Mouse (Mus musculus) left cerebral cortex, adult 18-20 months (tissue): Measurements from ENCODE around the gene Zfp335. TPM values are rescaled to one million over a fixed set of nuclear protein-coding genes. Genes with fewer than 3 reads are reported as not detected.

ENCODE experiments used
- DNase-seq, 2 experiments: peaks; one replicate each; pipeline ENCODE4 v3.0.0; 2021 to 2022; ENCODE audit warnings: low spot score in 2 of 2, mixed read lengths in 1 of 2
- long read RNA-seq, 2 experiments: library from polyadenylated mRNA; stranded (forward); transcript quantifications; one replicate each; pipeline ENCODE4 v2.0.0; 2021
- total RNA-seq, 2 experiments: library from RNA; stranded (reverse); gene quantifications; 2 replicates each; pipeline ENCODE4 v1.2.3; 2021

Zfp335 gene
- total RNA-seq, result 10 to 100 TPM; 25.0 to 25.1 TPM
- long read RNA-seq, experiment 1, full-length matches to known transcripts, result 6 of 38 reads
- long read RNA-seq, experiment 1, partial matches to known transcripts, result 16 of 38 reads
- long read RNA-seq, experiment 1, other reads (novel, unspliced or antisense), result 16 of 38 reads
- long read RNA-seq, experiment 2, full-length matches to known transcripts, result 2 of 18 reads
- long read RNA-seq, experiment 2, partial matches to known transcripts, result 9 of 18 reads
- long read RNA-seq, experiment 2, other reads (novel, unspliced or antisense), result 7 of 18 reads

DNA sequence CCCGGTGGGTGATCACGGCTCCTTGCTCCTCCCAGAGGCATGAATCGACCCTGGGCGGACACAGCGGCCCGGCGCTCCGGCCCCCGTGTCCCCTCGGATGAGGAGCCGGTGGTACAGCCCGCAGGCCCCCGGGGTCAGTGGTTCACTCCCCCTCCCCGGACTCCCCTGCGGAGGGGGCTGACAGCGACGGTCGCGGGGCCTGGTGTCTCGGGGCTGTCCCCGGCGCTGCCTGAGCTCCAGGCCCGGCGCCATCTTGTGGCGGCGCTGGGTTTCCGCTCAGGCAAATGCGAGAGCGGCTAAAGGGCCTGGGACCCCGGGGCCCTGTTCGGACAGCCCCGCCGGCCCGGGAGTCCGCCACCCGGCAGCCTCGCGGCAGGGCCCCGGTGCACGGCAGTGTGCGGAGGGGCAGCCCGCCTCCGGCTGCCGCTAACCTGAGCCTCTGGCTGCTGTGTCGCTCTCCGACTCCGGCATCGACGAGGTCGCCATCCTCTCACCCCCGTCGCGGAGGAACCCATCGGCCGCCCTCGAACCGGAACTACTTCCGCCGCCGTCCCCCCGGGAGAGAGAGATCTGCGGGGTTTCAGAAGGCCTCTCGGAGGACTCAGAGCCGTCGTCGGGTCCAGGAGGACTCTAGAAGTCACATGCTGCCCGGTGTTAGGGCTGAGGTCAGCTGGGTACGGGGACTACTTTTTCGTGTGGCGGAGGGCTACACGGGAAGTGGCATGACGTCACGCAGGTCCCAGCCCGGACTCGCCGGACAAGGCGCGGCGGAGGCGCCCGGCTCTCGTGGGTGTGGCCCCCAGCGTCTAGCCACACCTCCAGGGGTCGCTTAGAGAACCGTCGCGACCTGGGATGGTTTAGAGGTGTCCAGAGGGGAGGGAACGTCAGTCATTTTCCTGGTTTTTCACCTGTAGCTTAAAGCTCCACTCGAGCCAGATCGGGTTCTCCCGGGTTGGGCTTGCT is at the start of gene Zfp335:
Gene Zfp335 (minus strand): TSS at position 672 of the 963 bp plus-strand sequence.
- DNase-seq, result peak; percentile 85 to 93

DNA sequence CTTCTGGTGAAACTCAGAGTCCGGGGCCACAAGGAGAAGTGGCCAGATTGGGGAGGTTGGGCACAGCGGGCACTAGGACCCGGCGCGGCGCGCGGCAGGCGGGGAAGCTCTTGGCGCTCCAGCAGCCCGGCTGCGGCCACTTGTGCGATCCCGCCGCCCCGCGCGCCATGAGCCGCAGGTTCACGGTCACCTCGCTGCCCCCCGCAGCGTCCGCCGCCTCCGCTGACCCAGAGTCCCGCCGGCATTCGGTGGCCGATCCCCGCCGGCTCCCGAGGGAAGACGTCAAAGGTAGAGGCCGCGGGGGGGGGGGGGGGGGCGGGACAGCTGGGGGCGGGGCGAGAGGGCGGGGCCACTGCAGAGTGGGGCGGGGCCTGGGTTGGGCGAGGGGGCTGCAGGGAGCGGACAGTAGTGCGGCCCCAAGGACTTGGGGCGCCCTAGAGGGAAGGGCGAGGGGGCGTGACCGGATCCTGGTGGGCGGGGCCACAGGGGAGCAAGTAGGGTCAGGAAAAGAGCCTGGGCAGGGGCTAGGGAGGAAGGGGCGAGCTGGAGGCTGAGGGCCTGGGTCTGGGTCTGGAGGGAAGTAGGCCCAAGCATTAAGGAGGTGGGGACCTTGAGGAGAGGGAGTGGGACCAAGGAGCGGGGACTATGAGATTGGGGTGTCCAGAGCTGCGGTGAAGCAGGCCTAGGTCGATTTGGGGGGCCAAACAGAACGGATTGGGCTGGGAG is 49.3 kb upstream of the Zfp335 start, which contains the start of gene Slc12a5:
Gene Slc12a5 (plus strand): TSS at position 87 of the 726 bp plus-strand sequence.
- peak; percentile 72 to 79 for DNase-seq

- DNase-seq, result no peak
Observed at GRCm38 (mm10) chr2:164957548-164958315, 46.2 kb upstream of the Zfp335 start.

DNA sequence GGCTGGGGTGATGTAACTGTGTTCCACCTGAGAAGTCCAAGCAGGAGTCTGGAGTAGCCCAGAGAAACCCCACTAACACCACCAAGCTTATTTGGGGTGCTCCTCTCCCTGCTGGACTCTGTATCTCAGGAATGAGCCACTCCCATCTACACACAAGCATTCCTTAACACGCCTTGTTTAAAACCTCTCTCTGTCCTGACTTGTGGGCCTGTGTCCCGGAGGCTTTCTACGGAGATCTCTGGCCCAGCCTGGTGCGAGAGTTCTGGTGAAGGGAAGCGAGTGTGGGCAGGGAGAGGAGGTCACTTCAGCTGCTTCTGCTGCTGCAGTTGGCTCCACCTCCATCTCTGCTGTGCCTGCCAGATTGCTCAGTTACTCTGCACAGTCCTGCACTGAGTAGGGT is 44.6 kb upstream of the Zfp335 start:
- no peak for DNase-seq

DNA sequence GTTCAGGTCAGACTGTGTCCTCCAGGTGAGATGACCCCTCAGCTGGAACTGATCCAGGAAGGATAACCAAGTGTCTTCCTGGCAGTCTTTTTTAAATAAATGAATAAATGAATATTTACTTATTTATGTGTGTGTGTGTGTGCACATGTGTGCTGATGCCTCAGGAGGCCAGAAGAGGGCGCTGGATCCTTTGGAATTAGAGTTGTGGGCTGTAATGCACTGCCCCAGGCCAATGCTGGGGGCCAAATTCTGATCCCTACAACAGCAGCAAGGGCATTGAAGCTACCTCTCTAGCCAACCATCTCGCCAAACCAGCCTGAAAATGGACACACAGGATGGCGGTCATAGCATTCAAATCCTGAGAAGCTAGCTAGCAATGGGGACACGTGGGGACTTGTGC is 44.2 kb upstream of the Zfp335 start:
- no peak for DNase-seq

- DNase-seq, result peak; percentile 88 to 90
Observed at GRCm38 (mm10) chr2:164953224-164953623, 41.7 kb upstream of the Zfp335 start.

GRCm38 (mm10) chr2:164952448-164952847 is 40.9 kb upstream of the Zfp335 start:
- no peak for DNase-seq

DNA sequence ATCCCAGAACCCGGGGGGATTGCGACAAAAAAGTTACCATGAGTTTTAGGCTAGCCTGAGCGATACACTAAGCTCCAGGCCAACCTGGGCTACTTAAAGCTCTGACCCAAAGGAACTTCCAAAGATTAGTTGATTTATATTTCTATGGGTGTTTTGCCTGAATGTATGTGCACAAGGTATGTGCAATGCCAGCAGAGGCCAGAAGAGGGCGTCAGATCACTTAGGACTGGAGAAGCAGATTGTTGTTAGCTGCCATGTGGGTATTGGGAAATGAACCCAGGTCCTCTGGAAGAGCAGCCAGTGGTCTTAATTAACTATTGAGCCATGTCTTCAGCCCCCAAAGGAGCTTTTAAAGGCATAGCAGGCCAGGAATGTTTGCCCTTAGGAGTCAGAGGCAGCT is 40.2 kb upstream of the Zfp335 start:
- no peak for DNase-seq

GRCm38 (mm10) chr2:164950501-164950900 is 38.9 kb upstream of the Zfp335 start:
- no peak for DNase-seq

DNA sequence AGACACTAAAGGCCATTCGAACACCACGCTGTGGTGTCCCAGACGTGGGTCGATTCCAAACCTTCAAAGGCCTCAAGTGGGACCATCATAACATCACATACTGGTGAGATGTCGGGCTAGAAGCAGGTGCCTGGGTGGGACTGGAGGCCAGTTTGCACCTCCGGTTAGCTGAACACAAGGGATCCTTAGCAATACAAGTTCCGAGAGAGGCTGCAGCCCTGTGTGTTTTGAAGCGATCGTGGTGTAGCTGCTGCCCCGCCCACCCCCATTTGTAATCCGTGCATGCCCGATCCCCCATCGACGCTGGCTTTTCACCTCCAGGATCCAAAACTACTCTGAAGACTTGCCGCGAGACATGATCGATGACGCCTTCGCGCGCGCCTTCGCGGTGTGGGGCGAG is 37.4 kb upstream of the Zfp335 start:
- no peak for DNase-seq

DNA sequence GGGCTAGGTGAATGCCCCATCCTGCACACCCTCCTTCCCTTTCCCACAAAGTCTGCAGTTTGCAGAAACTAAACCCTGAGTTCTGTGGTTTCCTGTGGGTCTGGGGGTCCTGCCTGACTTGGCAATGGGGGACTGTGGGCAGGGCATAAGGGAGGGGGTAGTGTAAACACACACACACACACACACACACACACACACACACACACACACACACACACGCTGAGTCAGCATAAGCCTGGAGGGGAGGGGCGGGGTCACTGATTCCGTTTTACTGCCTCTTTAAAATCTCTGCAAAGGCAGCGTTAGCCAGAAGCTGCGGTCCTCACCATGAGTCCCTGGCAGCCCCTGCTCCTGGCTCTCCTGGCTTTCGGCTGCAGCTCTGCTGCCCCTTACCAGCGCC is 36.4 kb upstream of the Zfp335 start:
- no peak for DNase-seq

- DNase-seq, result no peak
Observed at GRCm38 (mm10) chr2:164947506-164947905, 35.9 kb upstream of the Zfp335 start.

GRCm38 (mm10) chr2:164942692-164943290 is 31.2 kb upstream of the Zfp335 start:
- DNase-seq, result no peak

DNA sequence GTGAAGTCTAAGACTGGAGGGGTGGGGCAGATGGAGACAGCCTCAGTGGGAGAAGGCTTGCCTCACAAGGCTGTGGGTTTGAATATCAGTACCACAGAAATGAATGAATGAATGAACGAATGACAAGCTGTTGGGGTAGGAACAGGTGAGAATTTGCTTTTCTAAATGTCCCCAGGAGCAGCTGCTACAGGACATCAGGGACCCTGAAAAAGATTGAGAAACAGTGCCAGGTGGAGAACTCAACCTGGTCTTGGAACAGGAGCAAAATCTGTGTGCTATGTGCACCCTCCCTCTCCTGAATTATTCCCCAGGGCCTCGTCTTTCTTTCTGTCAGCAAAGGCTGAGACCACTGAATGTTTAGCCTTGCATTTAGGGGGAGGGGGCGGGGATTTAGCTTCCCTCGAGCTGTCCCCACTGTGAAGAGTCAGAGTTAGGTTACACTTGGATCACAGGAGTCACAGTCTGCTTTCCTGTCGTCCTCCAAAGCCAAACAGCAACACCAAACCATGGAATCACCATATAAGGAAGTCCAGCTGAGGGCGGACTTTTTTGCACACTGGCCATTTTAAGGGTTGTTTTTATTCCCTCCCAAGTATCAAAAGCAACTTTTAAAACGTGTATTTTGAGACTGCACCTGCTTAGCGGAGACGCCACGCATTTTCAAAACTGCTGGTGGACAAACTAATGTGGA is 28.7 kb upstream of the Zfp335 start, which contains the start of gene Mmp9:
Gene Mmp9 (plus strand): TSS at position 641 of the 691 bp plus-strand sequence.
- no peak for DNase-seq

DNA sequence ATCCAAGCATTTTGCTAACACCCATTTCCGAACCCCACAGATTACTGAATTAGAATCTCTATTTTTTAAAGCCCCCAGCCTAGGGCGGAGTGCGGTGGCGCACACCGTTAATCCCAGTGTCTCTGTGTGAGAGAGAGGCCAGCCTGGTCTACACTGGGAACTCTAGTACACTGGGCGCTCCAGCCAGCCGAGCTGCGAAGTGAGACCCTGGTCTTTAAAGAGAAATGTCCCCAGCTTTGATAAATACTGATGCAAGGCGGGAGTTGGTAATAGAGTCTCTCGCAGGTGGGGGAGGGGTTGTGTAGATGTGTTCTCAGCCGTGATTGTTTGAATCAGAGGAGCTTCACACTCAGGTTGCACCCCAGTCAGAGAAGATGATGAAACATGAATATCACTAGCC is 27.5 kb upstream of the Zfp335 start:
- peak in 1 of 2 experiments; percentile 24 for DNase-seq

- peak; percentile 43 to 76 for DNase-seq
Observed at GRCm38 (mm10) chr2:164938146-164939091, 26.9 kb upstream of the Zfp335 start.

DNA sequence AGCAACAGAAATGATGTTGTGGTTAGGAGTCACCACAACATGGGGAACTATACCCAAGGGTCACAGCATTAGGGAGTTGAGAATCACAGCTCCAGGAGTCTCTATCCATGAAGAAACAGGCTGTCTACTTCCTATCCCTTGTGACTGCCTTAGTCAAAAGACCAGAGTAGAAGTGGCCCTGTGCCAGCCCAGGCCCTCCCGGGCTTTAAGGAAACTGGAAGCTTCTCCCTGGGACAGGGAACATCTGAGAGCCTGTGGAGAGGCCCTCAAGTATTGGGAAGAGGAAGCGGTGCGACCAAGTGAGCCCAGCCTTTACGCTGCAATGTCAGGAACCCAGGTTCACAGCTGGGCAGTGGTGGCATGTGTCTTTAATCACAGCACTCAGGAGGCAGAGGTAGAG is 24.4 kb upstream of the Zfp335 start:
- no peak for DNase-seq

DNA sequence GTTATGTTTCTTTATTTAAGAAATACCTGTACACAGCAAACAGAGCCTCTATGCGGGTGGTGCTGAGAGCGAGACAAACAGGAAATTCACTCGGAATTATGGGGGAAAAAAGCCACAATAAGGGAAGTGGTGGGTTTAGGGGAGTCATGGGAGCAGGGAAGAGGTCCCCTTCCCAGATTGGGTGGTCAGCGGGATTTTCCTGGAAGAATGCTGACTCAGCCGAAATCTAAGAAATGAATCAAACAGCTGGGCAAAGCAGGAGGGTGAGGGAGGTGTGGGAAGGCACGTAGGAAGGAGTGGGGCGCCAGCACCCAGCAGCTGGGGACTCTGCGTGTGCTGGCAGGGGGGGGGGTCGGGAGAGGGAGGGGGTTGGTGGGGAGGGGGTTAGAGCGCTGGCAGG is 22.0 kb upstream of the Zfp335 start:
- DNase-seq, result no peak
